Mouse (Mus musculus): ENCODE measurements around the gene Prdm16.

Gene Prdm16

GRCm38 (mm10) chr4:154472569-154472968, 164.1 kb downstream of the Prdm16 start:
- no peak for DNase-seq

- no peak for DNase-seq
Observed at GRCm38 (mm10) chr4:154471447-154472101, 165.1 kb downstream of the Prdm16 start.

DNA sequence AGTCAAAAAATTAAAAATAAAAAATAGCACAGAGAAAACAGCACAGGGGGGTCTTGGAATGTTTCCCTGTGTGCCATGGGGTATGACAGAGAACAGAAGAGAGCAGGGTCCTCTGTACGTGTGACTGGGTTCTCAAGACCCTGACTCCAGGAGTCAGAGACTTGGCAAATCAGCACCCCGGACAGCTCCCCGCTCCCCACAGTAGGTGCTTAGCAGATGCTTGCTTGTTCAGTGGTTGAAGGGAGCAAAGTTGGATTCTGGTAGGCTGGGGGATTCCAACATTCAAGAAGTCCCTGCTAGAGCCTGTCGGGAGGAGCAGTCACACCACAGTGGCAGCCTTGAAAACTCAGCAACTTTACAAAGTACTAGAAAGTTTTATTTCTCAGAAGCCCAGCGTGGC, 170.4 kb downstream of the Prdm16 start:
- DNase-seq = peak; percentile 72

DNA sequence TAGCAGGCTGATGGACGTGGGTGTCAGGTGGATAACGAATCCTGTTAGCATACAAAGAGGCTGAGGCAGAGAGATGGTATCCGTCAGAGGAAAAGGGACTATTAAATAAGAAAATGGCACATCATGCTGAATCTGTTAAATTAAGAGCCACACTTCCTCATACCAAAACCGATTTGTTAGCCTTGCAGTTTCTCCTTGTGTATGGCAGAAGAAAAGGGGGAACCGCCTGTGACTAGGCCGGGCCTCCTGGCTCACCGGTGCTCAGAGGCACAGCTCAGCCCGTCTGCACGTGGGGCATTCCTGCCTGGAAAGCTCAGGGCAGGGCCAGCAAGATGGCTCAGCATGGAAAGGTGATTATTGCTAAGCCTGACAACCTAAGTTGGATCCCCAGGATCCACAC, 171.6 kb downstream of the Prdm16 start:
- no peak for DNase-seq

DNA sequence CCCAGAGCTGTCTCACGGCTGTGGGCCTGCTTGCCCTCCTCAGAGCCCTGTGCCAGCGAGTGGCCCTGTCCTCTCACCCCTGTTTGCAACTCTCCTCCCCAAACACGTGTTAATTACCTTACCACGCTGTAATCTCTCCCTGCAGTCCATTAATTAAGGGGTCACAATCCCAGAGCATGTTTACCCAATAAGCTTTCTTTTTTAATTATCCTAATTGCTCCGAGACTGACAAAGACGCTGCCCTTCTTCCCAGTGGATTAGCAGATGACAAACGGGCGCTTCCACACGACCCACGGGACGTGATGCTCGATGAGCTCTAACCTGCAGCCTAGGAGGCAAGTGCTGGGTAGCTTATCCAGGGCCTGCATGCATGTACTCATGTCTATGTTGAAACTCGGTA, 176.7 kb downstream of the Prdm16 start:
- no peak for DNase-seq

- DNase-seq = no peak
Observed at GRCm38 (mm10) chr4:154457756-154458155, 178.9 kb downstream of the Prdm16 start.

DNA sequence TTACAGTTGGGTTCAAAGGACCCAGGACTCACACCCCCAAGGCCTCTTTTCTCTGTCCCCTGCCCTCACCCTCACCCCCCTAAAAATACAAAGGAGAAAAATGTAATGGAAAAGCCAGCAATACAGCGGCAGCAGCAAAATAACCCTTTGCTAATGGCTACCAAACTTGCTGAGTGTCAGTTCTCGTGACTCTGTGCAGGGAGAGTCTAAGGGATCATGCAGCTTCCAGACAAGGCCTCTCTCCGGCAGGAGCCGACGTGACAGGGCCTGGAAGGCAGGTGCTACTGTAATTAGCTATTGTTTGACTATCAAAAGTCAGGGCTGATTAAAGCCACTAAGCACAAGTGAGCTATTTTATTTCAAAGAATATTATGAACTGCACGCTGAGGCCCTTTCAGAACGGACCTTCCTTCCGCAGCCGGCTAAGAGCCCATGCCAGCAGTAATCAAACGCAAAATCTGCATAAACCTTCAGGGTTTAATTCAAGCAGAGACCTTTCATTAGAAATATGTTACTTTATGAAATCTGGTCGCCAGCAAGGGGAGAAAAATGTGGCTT, 180.3 kb downstream of the Prdm16 start:
- DNase-seq = no peak

DNA sequence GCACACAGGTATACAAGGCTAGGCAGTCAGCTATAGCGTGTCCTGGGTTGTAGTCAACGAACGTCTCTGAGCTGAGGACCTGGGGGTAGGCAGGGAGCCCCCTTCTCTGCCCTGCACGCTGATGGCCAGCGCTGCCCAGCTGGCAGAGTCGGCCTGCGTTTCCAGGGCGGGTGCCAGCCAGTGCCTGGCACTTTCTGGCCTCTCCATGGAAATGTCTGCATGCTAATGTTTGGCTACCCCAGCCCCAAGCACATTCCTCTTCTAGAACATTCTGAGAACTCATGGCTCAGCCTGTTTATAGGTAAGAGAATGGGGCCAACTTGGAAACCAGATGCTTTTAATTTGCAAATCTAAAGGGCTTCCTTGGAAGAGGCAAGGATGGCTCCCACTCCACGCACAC, 186.2 kb downstream of the Prdm16 start:
- DNase-seq = no peak

GRCm38 (mm10) chr4:154450036-154450435, 186.6 kb downstream of the Prdm16 start:
- DNase-seq = no peak

DNA sequence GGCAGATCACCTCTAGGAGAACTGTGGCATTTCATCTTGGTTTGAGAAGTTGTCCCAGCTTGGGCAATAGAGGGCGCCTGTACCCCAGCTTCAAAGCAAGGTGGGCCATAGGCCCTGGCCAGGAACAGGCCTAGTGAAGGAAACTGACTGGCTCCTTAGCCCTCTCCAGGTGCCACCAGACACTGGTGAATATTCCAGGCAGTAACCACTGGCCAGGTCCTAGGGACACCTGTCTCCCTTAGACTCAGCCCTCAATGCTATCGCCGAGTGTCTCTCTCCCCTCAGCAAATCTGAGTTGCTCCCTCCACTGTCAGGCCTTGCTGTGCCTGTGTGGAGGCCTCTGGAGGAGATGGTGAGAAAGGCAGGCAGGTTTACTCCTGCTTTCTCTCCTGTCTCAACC, 187.3 kb downstream of the Prdm16 start:
- DNase-seq = peak; percentile 20

DNA sequence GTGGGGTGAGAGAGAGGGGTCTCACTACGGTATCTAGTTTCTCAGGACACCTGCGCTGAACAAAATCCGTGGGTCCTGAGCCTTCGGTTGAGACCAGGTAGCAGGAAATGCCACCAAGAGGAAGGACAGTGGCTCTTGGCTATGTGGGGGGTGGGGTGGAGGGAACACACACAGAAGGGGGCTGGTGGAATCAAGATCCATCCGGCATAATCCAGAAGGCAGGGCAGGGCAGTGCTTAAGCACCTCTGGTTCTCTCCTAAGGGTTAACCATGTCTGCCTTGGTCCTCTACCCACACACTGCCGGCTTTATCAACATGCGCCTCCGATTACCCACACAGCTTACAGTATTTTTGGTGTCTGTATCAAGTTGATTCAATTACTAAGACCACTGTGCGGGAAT, 191.0 kb downstream of the Prdm16 start:
- no peak for DNase-seq

DNA sequence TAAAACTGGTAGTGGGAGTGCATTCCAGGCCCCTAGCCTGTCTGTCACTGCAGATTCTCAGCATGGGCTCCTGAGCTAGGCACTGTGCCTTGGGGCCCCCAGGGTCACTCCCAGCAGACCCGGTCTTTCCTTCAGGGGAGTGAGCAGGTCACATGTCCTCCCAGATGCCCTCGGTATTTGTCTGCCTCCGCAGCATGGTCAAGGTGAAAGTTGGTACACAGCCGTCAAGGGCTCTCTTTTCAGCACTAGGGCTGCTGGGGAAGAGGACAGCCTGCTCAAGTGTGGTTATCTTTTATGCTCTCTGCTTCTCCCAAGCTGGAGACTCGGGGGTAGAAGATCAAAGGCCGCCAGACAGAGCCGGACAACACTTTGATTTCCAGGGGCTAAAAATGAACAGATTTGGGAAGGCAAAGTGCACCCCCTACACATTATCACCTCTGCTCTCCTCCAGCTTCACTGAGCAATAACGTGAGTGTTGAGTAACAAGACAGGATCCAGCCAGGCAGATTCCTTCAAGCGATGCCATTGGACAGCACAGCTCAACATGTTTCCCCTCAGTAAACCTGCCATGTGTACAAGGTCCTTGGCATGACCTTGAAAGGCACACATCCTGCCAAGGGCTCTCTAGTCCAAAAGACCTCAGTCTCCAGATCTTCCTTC, 193.9 kb downstream of the Prdm16 start:
- no peak for DNase-seq

DNA sequence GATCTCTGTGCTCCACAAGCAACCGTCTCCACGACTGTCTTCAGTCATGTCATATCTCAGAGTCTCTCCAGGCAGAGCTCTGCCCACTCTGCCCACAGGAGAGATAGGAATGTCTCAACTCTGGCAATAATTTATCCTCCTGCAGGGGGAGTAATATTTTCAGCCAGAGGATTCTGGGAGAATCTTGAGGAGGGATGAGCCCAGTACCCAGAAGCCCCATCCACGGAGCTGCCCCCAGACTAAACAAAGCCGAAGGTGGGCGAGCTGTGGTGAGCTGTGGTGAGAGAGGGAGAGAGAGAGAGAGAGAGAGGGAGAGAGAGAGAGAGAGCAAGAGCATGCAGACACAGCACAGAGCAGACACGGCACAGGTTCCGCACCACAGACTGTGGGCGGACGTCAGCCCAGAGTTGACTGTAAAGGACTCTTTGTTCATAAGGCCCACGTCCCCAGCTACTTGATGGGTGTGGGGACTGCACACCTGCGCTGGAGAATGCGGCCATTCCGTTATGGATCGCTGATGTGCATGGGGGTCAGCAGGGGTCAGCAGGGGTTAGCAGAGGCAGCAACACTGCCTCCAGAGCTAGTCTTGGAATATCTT, 197.1 kb downstream of the Prdm16 start:
- DNase-seq = no peak

DNA sequence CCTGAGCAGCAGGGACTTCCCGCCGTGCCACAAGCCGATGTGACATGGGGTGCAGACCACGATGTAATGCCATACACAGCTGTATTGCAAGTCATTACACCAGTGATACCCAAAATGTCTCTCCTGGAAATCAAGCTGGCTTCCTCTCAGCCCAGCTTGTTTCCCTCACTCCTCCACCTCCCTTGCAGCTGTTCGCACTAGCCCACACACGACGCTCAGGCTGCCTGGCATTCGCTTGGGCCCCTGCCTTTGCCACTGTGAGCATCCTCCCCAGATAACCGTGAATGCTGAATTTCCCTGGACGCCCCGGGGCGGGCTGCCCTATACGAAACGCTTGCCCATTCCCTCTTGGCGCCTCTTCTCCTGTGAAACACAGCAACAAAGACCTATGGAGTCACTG, 198.1 kb downstream of the Prdm16 start:
- no peak for DNase-seq

DNA sequence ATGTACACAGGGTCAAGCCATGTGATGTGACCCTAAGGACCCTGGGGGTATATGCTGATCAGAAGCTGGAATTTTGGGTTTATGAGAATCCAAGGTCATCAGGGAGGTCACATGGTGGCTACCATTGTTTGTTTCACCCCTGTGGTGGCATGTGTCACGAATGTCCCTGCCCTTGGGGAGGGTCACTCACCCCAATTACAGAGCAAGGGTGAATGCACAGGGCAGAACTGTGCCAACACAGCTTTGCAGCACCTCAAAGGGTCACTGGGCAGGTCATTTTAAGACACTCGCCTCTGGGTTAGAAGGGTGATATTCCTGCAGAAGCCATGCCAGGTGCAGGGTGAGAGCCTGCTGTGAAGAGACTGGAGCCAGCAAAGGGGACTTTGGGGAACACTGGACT, 206.9 kb downstream of the Prdm16 start:
- DNase-seq = no peak

DNA sequence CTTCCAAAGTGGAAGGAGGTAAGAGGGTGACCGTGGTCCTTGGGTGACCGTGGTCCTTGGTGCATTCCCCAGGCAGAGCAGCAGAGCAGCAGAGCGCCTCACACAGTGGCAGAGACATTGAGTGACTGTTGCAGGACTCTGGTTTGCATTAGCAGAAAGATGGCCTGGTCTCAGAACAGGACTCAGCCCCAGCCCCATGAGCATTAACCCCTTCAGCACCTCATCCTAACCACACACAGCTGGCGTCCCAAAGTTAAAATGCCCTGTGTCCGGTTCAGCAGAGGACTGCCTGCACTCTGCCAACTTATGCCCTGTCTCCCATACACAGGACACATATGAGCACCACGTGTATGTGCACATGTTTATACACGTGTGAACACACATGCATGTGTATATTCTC, 209.8 kb downstream of the Prdm16 start:
- DNase-seq = no peak

GRCm38 (mm10) chr4:154425284-154425683, 211.4 kb downstream of the Prdm16 start:
- no peak for DNase-seq

DNA sequence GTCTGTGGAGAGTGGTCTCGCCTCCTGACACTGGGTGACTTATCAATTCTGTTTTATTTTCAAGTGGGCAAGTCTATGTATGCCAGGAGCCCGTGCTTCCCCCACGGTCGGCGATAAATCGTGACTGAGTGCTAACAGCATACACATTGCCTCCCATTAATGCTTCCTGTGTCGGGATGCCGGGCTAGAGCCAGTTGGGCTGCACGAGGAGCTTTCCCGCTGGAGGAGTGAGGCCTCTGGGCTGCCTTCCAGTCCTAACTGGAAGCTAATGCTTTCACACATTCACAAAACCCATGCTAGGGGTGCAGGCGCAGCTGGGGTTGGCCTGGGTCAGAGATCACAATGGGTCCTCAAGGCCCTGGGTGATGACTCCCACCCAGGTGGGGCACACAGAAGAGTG, 212.0 kb downstream of the Prdm16 start:
- DNase-seq = no peak

DNA sequence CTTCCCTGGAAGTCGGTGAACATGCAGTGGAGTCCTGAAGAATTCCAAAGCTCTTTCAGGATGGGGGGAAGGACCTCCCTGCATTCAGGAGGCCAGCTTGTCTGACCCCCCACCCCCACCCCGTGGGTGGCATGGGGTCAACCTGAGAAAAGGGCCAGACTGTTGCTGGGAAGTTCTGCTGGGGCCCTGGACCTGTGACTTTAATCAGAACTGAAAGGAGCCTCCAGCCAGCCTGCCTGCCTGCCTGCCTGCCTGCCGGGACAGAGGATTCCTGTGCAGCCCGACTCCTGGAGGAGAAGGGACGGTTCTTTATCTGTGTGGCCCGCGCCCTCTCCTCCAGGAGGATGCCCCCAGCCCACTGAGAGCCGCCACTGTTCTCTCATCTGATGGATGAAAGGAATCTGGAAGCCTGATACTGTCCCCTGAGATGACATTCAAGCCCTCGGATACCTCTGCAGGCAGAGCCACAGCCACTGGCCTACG, 214.2 kb downstream of the Prdm16 start:
- no peak for DNase-seq

DNA sequence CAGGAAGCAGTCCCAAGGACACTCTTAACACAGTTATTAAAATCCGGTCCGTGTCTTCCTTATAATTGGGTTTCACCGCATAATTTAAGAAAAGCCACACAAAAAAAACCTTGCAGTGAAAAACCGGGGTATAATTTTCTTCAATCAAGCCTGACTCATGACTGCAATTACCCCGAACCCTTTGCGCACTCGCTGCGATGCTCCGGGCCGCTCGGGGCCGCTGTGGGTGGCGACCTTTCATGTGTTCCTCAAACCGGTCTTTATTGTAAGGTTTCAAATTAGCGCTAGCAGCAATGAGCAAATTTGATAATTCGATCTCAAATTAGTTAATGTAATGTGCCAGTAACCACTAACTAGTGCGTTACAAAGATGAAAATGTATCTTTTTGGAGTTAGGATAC, 215.9 kb downstream of the Prdm16 start:
- DNase-seq = no peak

DNA sequence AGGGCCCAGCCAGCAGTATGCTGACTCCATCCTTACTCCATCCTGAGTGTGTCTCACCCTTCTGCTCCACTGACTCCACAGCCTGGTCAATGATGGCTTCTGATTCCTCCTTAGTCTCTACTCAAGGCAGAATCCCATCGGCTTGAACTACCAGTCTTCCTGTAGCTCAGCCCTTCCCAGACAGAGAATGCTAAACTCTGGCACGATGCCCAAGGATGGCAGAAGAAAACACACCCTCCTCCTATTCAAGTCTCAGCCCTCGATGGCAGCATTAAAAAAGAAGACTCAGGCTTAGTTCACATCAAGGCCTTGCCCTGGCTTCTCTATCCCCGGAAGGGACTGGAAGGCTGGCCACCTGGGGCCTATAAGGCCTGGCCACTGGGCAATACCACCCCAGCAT, 216.9 kb downstream of the Prdm16 start:
- DNase-seq = no peak

DNA sequence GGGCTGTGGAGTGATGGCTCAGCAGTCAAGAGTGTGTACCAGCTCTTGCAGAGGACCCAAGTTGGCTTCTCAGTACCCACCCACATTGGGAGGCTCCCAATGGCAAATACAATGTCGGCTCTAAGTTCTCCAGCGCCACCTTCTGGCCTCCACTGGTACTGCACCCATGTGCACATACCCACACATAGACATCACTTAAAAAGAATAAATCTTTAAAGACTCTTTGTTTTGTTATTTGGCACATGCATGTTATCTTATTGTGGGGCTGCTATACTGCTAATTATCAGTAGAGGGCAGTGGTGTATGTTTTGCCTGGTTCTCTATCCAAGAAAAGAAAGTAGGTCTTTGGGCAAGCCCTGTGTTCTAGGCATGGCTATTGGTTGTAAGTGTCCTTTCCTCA, 217.7 kb downstream of the Prdm16 start:
- peak; percentile 36 for DNase-seq

DNA sequence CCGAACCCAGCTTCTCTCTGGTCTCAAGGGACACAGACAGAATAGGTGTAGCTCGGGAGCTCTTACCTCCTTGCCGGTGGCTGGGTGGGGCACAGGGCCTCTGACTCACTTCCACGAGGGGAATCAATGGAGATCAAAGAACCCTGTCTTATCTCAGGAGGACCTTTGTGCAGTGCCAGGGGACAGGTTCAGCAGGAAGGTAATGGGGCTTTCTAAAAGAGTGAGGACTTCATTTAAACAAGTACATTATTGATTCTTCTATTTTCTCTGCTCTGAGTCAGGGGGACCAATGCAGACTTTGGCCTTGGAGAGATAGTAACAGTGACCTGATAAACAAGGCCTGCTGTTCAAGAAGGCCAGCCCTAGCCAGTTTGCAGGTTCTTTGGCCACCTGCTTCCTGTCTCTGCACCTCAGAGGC, 218.3 kb downstream of the Prdm16 start:
- no peak for DNase-seq

- no peak for DNase-seq
Observed at GRCm38 (mm10) chr4:154416728-154417127, 219.9 kb downstream of the Prdm16 start.
